Mouse (Mus musculus) limb, embryonic 15.5 days (tissue): ENCODE results near the gene Adam19. TPM values are rescaled to one million over a fixed set of nuclear protein-coding genes. Genes with fewer than 3 reads are reported as not detected.
"Not testable (repeated sequence)": the region's sequence is repeated elsewhere in the genome, so short reads cannot be mapped to it uniquely, and the experiment has no call there.

Experiments
- ATAC-seq: fragments of 200-750 bp; cut with Nextera tagmentation; 2 replicates; pipeline ENCODE4 v1.8.0; 2017; ENCODE audit warnings: low read depth, moderate TSS enrichment; ENCODE audit not compliant: insufficient number of reproducible peaks, low FRiP score, low TSS enrichment
- H3K27ac ChIP-seq: fragments of 300-500 bp; sonication (generic); 2 replicates; pipeline ENCODE4 v1.5.1; 2015; ENCODE audit warnings: moderate library complexity, mild to moderate bottlenecking, inconsistent platforms
- H3K27me3 ChIP-seq: fragments of 300-500 bp; sonication (generic); 2 replicates; pipeline ENCODE4 v1.6.1; 2015; ENCODE audit warnings: inconsistent platforms
- H3K36me3 ChIP-seq: fragments of 300-500 bp; sonication (generic); 2 replicates; pipeline ENCODE4 v1.6.1; 2015; ENCODE audit warnings: inconsistent platforms
- H3K4me1 ChIP-seq: fragments of 300-500 bp; sonication (generic); 2 replicates; pipeline ENCODE4 v1.6.1; 2015; ENCODE audit warnings: inconsistent platforms
- H3K4me2 ChIP-seq: fragments of 300-500 bp; sonication (generic); 2 replicates; pipeline ENCODE4 v1.6.1; 2015; ENCODE audit warnings: mild to moderate bottlenecking, inconsistent platforms
- H3K4me3 ChIP-seq: fragments of 300-500 bp; sonication (generic); 2 replicates; pipeline ENCODE4 v1.5.1; 2015; ENCODE audit warnings: mild to moderate bottlenecking, inconsistent platforms
- H3K9ac ChIP-seq: fragments of 300-500 bp; sonication (generic); 2 replicates; pipeline ENCODE4 v1.6.1; 2015; ENCODE audit warnings: inconsistent platforms
- H3K9me3 ChIP-seq: fragments of 300-500 bp; sonication (generic); 2 replicates; pipeline ENCODE4 v1.6.1; 2016; ENCODE audit warnings: inconsistent platforms
- WGBS: fragments of 180-500 bp; shearing (Covaris S2); methylation state at CpG from one replicate; pipeline ENCODE4 v1.1.7; 2015; 5-methylcytosine and 5-hydroxymethylcytosine counted together
- polyA plus RNA-seq: library from polyadenylated mRNA; unstranded; fragments of >200 nt; fragmentation: Nextera tagmentation; extraction: Ambion mirVana; gene quantifications from 2 replicates; pipeline ENCODE4 v1.2.1, GENCODE M21; 2015

The Adam19 gene
- polyA plus RNA-seq, 1 experiment from 2014 or later: 12.2 TPM

DNA sequence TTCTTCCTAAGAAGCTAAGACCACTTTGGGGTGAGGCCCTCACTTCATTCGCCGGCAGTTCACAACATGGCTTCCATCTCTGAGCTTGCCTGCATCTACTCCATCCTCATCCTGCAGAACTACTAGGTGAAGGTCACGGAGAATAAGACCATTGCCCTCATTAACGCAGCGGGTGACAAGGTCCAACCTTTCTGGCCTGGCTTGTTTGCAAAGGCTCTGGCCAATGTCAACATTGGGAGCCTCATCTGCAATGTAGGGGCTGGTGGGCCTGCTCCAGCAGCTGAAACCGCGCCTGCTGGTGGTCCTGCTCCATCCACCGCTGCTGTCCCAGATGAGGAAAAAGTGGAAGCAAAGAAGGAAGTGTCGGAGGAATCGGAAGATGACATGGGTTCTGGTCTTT, 19.4 kb upstream of the Adam19 start:
- Histone ChIP-seq H3K9me3 (no peaks in the 10 kb centered on the region), H3K27me3 (no peaks in the 10 kb centered on the region), H3K4me3 (no peak overlapping the region), H3K27ac (no peak overlapping the region), H3K4me2 (no peak overlapping the region), H3K4me1 (peaks cover 5% of the 10 kb centered on the region; the same call in 1 of the 2 replicates), H3K36me3 (no peaks in the 10 kb centered on the region), H3K9ac (no peak overlapping the region)
- no peak for ATAC-seq
- 94% methylated on average over 10 of the region's 10 CpGs for WGBS

GRCm38 (mm10) chr11:46038901-46039300, 16.9 kb upstream of the Adam19 start:
- Histone ChIP-seq H3K4me1 (peaks cover 5% of the 10 kb centered on the region; the same call in 1 of the 2 replicates), H3K9me3 (no peaks in the 10 kb centered on the region), H3K27ac (no peak overlapping the region), H3K27me3 (no peaks in the 10 kb centered on the region), H3K4me3 (peak overlapping the region; percentile 3; the same call in 1 of the 2 replicates), H3K36me3 (no peaks in the 10 kb centered on the region), H3K4me2 (peak overlapping the region; percentile 17; the same call in 1 of the 2 replicates), H3K9ac (no peak overlapping the region)
- 59% methylated on average over 15 of the region's 15 CpGs for WGBS
- ATAC-seq: no peak

- H3K27ac ChIP-seq: no peak overlapping the region
- no peaks in the 10 kb centered on the region for H3K9me3 ChIP-seq
- H3K27me3 ChIP-seq: no peaks in the 10 kb centered on the region
- WGBS: 31% methylated on average over 11 of the region's 11 CpGs
- H3K9ac ChIP-seq: no peak overlapping the region
- H3K4me1 ChIP-seq: peaks cover 5% of the 10 kb centered on the region; the same call in 1 of the 2 replicates
- H3K36me3 ChIP-seq: no peaks in the 10 kb centered on the region
- no peak for ATAC-seq
- peak overlapping the region; percentile 3; the same call in 1 of the 2 replicates for H3K4me3 ChIP-seq
- peak overlapping the region; percentile 17; the same call in 1 of the 2 replicates for H3K4me2 ChIP-seq
Observed at GRCm38 (mm10) chr11:46039335-46039734, 16.5 kb upstream of the Adam19 start.

DNA sequence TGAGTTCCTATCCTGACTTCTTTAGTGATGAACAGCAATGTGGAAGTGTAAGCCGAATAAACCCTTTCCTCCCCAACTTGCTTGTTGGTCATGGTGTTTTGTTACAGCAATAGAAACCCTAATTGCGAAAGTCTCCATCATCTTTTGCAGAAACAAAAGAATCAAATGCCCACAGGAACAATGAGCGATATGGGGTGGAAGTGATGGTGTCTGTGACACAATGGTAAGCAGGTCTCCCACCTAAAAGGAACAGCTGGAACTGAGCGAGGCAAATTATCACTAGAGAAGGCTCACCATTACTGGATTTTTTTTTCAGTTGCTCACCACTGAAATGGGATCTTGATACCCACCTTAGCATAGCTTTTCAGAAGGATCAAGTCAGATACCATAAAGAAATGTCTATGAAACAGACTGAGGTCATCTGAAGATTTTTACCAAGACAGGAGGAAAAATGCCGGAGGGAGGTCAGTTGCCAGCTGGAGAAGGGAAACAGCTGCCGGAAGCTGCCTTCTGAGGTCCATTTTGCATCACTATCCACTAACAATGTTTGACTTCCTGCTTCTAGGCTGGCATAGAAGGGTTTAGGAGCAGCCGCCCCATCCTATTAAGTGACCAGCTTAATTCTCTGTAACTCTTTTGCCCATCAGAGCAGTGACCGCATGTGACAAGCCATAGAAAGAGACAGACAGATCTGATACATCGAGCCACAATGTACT, 14.8 kb upstream of the Adam19 start:
- Histone ChIP-seq H3K4me2 (no peak overlapping the region), H3K27ac (no peak overlapping the region), H3K27me3 (no peaks in the 10 kb centered on the region), H3K36me3 (no peaks in the 10 kb centered on the region), H3K9ac (no peak overlapping the region), H3K9me3 (no peaks in the 10 kb centered on the region), H3K4me3 (no peak overlapping the region), H3K4me1 (peaks cover 5% of the 10 kb centered on the region; the same call in 1 of the 2 replicates)
- 79% methylated on average over 9 of the region's 9 CpGs for WGBS
- ATAC-seq: no peak

DNA sequence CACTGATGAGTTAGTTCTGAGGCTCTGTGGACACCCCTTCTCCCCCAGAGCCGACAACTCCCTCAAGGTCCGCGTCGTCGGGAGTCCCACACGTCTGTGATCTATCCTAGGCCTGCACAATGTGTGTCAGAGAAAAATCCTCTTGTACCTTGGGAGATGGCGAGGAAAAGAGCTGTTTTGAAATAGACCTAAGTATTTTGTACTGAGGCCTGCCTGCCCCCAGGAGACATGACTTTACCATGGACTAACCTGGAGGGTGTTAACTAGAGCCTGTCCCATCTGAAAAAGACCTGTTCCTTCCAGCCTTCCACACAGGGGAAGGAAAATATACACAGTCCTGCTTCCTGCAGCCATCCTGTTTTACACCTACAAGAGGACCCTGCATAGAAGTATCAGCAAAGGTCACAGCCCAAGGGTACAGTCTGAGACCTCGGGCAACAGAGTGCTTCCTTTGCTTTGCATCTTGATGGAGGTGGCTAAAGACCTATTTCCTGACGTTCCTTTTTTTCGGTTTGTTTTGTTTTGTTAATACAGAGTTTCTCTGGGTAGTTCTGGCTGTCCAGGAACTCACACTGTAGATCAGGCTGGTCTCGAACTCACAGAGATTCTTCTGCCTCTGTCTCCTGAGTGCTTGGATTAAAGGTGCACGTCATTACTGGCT, 14.1 kb upstream of the Adam19 start:
- Histone ChIP-seq H3K9ac (no peak overlapping the region), H3K27ac (no peak overlapping the region), H3K27me3 (no peaks in the 10 kb centered on the region), H3K4me2 (no peak overlapping the region), H3K4me1 (peaks cover 5% of the 10 kb centered on the region; the same call in 1 of the 2 replicates), H3K36me3 (no peaks in the 10 kb centered on the region), H3K9me3 (no peaks in the 10 kb centered on the region), H3K4me3 (no peak overlapping the region)
- WGBS: 82% methylated on average over 12 of the region's 12 CpGs
- ATAC-seq: no peak

DNA sequence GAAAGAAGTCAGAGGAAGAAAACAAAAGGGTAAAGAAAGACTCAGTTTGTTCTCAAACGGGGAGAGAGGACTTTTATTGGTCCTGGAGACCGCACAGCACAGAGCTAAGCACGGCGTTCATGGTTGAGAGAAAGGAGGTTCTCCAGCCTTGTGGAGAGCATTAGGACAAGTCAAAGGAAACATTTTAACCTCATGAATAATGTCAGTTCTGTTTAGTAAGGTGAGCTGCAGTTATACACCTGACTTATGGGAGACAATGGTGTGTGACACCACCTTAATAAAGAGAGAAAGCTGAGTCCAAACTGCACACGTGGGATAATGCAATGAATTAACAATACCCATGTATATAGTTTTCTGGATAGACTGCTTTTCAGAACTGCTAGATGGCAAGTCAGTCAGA, 11.0 kb upstream of the Adam19 start:
- Histone ChIP-seq H3K27ac (no peak overlapping the region), H3K4me2 (no peak overlapping the region), H3K36me3 (no peaks in the 10 kb centered on the region), H3K9ac (no peak overlapping the region), H3K9me3 (no peaks in the 10 kb centered on the region), H3K27me3 (no peaks in the 10 kb centered on the region), H3K4me1 (no peaks in the 10 kb centered on the region), H3K4me3 (no peak overlapping the region)
- 83% methylated on average over 5 of the region's 5 CpGs for WGBS
- ATAC-seq: no peak

- Histone ChIP-seq H3K9ac (no peak overlapping the region), H3K9me3 (no peaks in the 10 kb centered on the region), H3K4me1 (no peaks in the 10 kb centered on the region), H3K27me3 (no peaks in the 10 kb centered on the region), H3K27ac (no peak overlapping the region), H3K4me2 (no peak overlapping the region), H3K36me3 (no peaks in the 10 kb centered on the region), H3K4me3 (no peak overlapping the region)
- WGBS: 73% methylated on average over 3 of the region's 3 CpGs
- ATAC-seq: no peak
Observed at GRCm38 (mm10) chr11:46047264-46047663, 8.5 kb upstream of the Adam19 start.

GRCm38 (mm10) chr11:46052105-46052659, 3.6 kb upstream of the Adam19 start, which contains the start of gene Gm12166:
Gene Gm12166, minus strand, starts transcription at chr11:46052321.
- not testable (repeated sequence) for H3K27ac ChIP-seq, ATAC-seq, H3K4me2 ChIP-seq, H3K36me3 ChIP-seq, H3K9ac ChIP-seq, H3K27me3 ChIP-seq, H3K9me3 ChIP-seq, H3K4me3 ChIP-seq
- 37% methylated on average over 19 of the region's 19 CpGs for WGBS
- peaks cover 22% of the 10 kb centered on the region for H3K4me1 ChIP-seq

DNA sequence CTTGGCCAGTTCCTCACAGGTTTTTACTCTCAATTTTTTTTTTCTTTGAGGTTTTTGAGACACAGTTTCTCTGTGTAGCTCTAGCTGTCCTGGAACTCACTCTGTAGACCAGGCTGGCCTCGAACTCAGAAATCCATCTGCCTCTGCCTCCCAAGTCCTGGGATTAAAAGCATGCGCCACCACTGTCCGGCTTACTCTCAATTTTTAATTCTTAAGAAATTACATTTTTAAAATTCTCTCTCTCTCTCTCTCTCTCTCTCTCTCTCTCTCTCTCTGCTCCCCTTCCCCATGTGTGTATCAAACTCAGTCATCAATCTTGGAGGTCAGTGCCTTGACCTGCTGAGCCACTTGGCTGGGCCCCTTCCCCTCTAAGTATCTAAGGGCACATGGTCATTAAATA, 2.3 kb upstream of the Adam19 start:
- H3K27me3 ChIP-seq, ATAC-seq, H3K9me3 ChIP-seq, H3K36me3 ChIP-seq, H3K4me2 ChIP-seq, H3K27ac ChIP-seq, H3K9ac ChIP-seq, H3K4me3 ChIP-seq: not testable (repeated sequence)
- 96% methylated on average over 3 of the region's 3 CpGs for WGBS
- peaks cover 23% of the 10 kb centered on the region for H3K4me1 ChIP-seq

DNA sequence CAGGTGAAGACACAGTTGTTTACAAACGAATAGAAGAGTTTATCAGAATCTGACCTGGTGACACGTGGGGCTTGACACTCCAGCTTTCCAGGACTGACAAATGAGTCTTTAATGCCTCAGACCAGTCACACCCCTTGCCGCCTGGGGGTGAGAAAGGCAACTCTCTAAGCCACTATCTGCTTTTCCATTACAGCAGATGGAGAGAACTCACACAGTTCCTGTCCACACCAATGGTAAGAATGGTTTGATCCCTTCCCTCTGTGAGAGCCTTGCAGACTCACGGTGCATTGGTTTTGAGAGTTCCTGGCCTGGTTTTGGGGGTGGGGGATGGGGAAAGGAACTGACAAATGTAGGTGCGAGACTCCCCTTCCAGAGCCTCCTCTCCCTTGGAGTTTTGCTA, 1.5 kb upstream of the Adam19 start:
- Histone ChIP-seq H3K27me3 (no peaks in the 10 kb centered on the region), H3K4me3 (no peak overlapping the region), H3K9ac (no peak overlapping the region), H3K9me3 (no peaks in the 10 kb centered on the region), H3K4me2 (no peak overlapping the region), H3K27ac (no peak overlapping the region), H3K4me1 (peaks cover 23% of the 10 kb centered on the region), H3K36me3 (no peaks in the 10 kb centered on the region)
- no peak for ATAC-seq
- 46% methylated on average over 5 of the region's 5 CpGs for WGBS

DNA sequence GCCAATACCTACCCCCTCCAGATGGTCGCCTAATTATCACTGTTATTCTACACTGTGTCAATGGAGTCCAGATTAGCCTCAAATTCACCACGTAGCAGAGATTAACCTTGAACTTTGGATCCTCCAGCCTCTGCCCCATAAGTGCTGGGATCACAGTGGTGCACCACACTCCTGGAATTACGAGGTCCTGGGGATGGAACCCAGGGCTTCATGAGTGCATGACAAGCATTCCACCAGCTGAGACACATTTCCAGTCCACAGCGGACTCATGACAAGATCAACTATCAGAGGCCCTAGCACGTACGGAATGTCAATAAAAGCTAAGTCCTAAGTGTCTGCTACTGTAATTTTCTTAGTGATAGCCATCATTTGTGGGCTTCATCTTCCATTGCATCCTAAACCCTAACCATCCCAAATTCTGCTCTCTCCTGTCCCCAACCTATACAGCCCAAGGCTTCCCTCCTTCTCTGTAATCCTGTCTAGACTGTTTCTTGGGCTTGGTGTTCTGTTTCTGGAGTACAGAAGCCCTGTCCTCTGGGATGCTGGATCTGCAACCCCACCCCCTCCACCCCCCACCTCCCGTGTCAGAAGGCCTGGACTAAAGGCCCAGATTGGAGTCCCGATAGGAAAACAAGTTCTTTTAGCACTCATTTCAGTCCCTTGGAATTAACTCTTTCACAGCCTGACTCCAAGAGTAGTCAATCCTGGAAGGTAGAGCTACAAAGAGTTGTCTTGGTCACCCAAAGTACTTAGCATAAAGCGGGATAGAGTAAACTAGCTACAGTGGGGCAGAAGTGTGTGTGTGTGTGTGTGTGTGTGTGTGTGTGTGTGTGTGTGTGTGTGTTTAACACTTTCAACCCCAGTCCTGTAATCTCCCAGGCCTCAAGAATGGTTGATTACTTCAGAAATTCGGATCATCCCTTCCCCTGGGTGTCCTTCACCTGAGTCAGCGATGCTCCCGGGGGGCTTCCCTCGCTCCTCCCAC, 589 bp upstream of the Adam19 start:
- H3K4me1 ChIP-seq: peaks cover 23% of the 10 kb centered on the region
- peak overlapping the region; percentile 70 for H3K4me2 ChIP-seq
- WGBS: 26% methylated on average over 13 of the region's 13 CpGs
- no peaks in the 10 kb centered on the region for H3K9me3 ChIP-seq
- ATAC-seq: peak; percentile 20; the same call in 1 of the 2 replicates
- H3K27ac ChIP-seq: peak overlapping the region; percentile 85
- peak overlapping the region; percentile 61 for H3K4me3 ChIP-seq
- no peaks in the 10 kb centered on the region for H3K36me3 ChIP-seq
- peak overlapping the region; percentile 62; the same call in 1 of the 2 replicates for H3K9ac ChIP-seq
- H3K27me3 ChIP-seq: no peaks in the 10 kb centered on the region
